Mouse (Mus musculus) heart, embryonic 13.5 days (tissue): ENCODE measurements at regions not wholly inside any gene's neighbourhood (a gene's known extent, or its start where the extent isn't known, plus 50 kb on each side); places are given as distances from the start of the nearest gene placed in this dataset.

Experiments used
- ATAC-seq: fragments of 200-750 bp; cut with Nextera tagmentation; 2 replicates; pipeline ENCODE4 v1.8.0; 2017; ENCODE audit warnings: moderate TSS enrichment; ENCODE audit not compliant: insufficient number of reproducible peaks, low FRiP score, low TSS enrichment; ENCODE audit errors: extremely low read depth
- H3K27ac ChIP-seq: fragments of 300-500 bp; sonication (generic); replicated peaks from 2 replicates; pipeline ENCODE4 v1.5.1; 2015; ENCODE audit warnings: moderate library complexity, mild to moderate bottlenecking, inconsistent platforms
- H3K27me3 ChIP-seq: fragments of 300-500 bp; sonication (generic); replicated peaks from 2 replicates; pipeline ENCODE4 v1.6.1; 2015; ENCODE audit warnings: mild to moderate bottlenecking, inconsistent platforms
- H3K36me3 ChIP-seq: fragments of 300-500 bp; sonication (generic); 2 replicates; pipeline ENCODE4 v1.6.1; 2015; ENCODE audit warnings: mild to moderate bottlenecking, inconsistent platforms
- H3K4me1 ChIP-seq: fragments of 300-500 bp; sonication (generic); 2 replicates; pipeline ENCODE4 v1.6.1; 2015; ENCODE audit warnings: inconsistent platforms
- H3K4me2 ChIP-seq: fragments of 300-500 bp; sonication (generic); 2 replicates; pipeline ENCODE4 v1.6.1; 2015; ENCODE audit warnings: inconsistent platforms, mild to moderate bottlenecking, moderate library complexity
- H3K4me3 ChIP-seq: fragments of 300-500 bp; sonication (generic); 2 replicates; pipeline ENCODE4 v1.5.1; 2015; ENCODE audit warnings: moderate library complexity, mild to moderate bottlenecking, inconsistent platforms
- H3K9ac ChIP-seq: fragments of 300-500 bp; sonication (generic); 2 replicates; pipeline ENCODE4 v1.6.1; 2015; ENCODE audit warnings: inconsistent platforms, mild to moderate bottlenecking, moderate library complexity
- H3K9me3 ChIP-seq: fragments of 300-500 bp; sonication (generic); 2 replicates; pipeline ENCODE4 v1.6.1; 2016; ENCODE audit warnings: inconsistent platforms
- WGBS: fragments of 180-500 bp; shearing (Covaris S2); methylation state at CpG from one replicate; pipeline ENCODE4 v1.1.7; 2015; ENCODE audit warnings: mixed read lengths; 5-methylcytosine and 5-hydroxymethylcytosine counted together

DNA sequence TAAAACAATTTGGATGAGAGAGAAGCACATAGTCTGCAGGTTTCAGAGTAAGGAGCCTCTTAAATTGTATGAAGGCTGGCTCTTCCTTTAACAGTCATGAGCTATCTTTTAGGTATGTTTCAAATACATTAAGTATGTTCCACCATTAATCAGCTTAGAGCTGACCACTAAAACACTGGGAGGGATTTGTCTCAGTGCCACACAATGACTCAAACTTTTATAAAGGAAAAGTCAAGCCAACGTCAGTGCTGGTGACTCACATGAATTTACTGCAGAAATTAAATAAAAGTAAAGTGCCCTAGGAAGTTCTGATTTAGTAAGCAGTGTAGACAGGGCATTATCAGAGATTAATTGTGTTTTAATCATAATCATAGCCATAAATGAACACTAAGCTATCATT is 118.6 kb upstream of the Nrp1 start:
- 60% methylated on average over 1 of the region's 1 CpGs for WGBS
- Histone ChIP-seq H3K27me3 (no peaks in the 10 kb centered on the region), H3K4me3 (no peak overlapping the region)

DNA sequence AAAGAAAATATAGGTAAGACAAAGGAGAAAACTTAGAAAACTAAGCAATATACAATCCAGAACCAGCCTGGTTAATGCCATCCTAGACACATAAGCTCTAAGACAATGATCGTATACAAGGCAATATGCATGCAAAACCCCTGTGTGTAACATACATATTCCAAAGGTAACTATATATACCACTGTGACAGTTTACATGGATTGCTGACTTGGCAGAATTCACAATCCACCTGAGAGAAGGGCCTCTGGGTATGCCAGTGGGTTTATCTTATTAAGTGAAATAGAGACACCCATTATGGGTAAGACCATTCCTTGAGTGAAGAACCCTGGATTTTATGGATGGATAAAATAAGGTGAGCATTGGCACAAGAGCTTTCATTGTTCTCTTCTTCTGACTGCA is 117.2 kb upstream of the Nrp1 start:
- Histone ChIP-seq H3K4me2 (no peak overlapping the region), H3K4me3 (no peak overlapping the region), H3K36me3 (no peaks in the 10 kb centered on the region), H3K9me3 (no peaks in the 10 kb centered on the region), H3K27ac (no peak overlapping the region), H3K27me3 (no peaks in the 10 kb centered on the region), H3K4me1 (peaks cover 13% of the 10 kb centered on the region), H3K9ac (no peak overlapping the region)
- 88% methylated on average over 1 of the region's 1 CpGs for WGBS
- ATAC-seq = no peak

More for the DNA sequence above, 118.6 kb upstream of the Nrp1 start:
- Histone ChIP-seq H3K27ac (no peak overlapping the region), H3K4me1 (peaks cover 17% of the 10 kb centered on the region), H3K4me2 (no peak overlapping the region), H3K9me3 (no peaks in the 10 kb centered on the region), H3K9ac (no peak overlapping the region), H3K36me3 (no peaks in the 10 kb centered on the region)
- ATAC-seq = no peak

DNA sequence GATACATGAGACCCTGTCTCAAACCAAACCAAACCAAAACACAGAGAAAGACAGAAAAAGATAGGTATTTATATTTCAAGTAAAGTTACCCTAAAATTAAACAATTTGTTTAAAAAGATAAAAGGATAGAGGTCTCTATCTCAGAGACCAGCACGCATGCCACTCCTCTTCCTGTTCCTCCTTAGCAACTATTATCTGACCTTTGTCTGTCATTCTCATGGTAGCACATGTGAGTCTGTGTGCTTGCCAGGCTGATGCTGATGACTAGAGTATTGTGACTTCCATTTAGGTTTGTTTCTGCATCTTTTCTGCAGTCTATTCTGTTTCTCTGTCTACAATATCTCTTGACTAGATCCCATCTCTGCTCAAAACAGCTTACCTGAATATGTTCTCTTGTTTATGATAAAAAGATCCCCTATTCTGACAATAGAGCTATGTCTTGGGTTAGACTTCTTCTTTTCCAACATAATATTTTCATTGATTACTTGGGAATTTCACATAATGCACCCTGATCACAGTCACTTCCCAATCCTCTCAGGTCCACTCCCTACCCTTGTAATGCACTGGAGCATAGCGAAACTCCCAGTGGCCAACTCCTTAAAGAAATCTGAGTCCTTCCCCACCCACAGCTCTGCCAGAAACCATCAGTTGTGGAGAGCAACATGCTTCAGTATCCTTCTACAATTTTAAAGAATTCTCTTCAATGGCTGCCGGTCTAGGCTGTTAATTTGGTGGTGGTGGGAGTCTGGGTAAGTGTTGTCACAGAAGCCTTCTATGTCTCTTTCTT is 115.7 kb upstream of the Nrp1 start:
- Histone ChIP-seq H3K36me3 (no peaks in the 10 kb centered on the region), H3K4me1 (peaks cover 3% of the 10 kb centered on the region), H3K9ac (no peak overlapping the region), H3K4me2 (no peak overlapping the region), H3K27me3 (no peaks in the 10 kb centered on the region), H3K27ac (no peak overlapping the region), H3K4me3 (no peak overlapping the region), H3K9me3 (no peaks in the 10 kb centered on the region)
- 83% methylated on average over 3 of the region's 3 CpGs for WGBS
- no peak for ATAC-seq

DNA sequence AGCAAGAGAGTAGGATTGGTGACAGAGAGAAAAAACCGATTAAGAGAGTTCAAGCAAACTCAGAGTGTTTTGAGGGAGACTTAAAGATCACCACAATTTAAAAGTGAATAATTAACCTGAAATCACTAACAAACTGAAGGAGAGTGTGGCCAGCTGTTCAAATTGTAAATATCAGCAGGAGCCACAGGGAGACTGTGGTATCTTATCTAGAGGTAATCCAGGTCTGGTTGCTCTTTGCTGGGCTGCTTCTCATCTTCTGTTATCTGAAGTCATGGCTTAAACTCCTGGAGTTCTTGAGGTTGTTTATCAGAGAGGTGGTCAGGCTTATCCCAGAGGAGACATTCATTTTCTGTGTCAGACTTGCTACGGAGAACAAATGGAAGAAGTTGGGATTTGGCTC is 106.7 kb upstream of the Nrp1 start:
- Histone ChIP-seq H3K9me3 (no peaks in the 10 kb centered on the region), H3K36me3 (no peaks in the 10 kb centered on the region), H3K4me1 (peaks cover 16% of the 10 kb centered on the region), H3K4me3 (no peak overlapping the region), H3K4me2 (no peak overlapping the region), H3K9ac (no peak overlapping the region), H3K27ac (no peak overlapping the region), H3K27me3 (no peaks in the 10 kb centered on the region)
- ATAC-seq = no peak
- 16% methylated on average over 2 of the region's 2 CpGs for WGBS

DNA sequence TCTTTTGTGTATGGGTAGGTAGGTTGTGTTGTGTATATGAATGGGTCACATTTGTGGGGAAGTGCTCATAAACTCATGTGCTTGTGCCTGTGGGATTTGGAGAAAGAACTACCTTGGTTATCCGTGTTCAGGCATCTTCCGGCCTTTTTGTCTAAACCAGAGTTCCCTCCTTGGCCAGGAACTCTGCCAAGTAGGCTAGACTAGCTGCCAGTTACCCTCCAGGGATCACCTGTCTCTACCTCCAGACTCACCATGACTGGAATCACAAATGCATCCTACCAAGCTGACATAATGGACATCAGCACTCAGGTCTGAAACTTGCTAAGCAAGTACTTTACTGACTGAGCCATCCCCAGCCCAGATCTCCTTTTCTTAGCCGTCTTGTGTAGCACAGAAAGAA is 97.6 kb upstream of the Nrp1 start:
- no peaks in the 10 kb centered on the region for H3K27me3 ChIP-seq
- 84% methylated on average over 3 of the region's 3 CpGs for WGBS

DNA sequence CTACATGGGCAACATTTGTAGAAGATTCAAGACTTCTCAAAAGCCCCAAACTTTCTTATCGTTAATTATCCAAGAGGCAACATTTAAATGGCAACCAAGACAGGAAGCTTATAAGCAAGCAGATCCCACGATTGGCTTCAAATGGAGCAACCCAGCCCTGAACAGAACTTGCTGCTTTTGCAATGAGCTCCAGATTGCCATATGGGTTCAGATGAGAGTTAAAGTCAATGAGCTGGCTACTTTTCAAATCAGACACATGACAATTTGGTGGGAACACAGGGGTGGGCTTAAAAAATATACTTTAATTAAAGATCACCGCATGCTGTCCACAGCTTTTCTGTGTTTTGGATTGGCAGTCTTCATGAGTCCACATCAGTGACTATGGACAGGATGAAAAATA is 97.0 kb upstream of the Nrp1 start:
- no peak overlapping the region for H3K4me2 ChIP-seq
- H3K9me3 ChIP-seq = no peaks in the 10 kb centered on the region
- WGBS = 73% methylated on average over 3 of the region's 3 CpGs
- H3K4me3 ChIP-seq = no peak overlapping the region
- H3K9ac ChIP-seq = no peak overlapping the region
- no peaks in the 10 kb centered on the region for H3K36me3 ChIP-seq
- no peak overlapping the region for H3K27ac ChIP-seq
- H3K27me3 ChIP-seq = no peaks in the 10 kb centered on the region
- peaks cover 11% of the 10 kb centered on the region for H3K4me1 ChIP-seq
- ATAC-seq = no peak

More for the DNA sequence above, 97.6 kb upstream of the Nrp1 start:
- Histone ChIP-seq H3K4me2 (no peak overlapping the region), H3K9me3 (no peaks in the 10 kb centered on the region), H3K4me1 (peaks cover 6% of the 10 kb centered on the region; the same call in 1 of the 2 replicates), H3K36me3 (no peaks in the 10 kb centered on the region), H3K4me3 (no peak overlapping the region), H3K9ac (no peak overlapping the region), H3K27ac (no peak overlapping the region)
- ATAC-seq = no peak

DNA sequence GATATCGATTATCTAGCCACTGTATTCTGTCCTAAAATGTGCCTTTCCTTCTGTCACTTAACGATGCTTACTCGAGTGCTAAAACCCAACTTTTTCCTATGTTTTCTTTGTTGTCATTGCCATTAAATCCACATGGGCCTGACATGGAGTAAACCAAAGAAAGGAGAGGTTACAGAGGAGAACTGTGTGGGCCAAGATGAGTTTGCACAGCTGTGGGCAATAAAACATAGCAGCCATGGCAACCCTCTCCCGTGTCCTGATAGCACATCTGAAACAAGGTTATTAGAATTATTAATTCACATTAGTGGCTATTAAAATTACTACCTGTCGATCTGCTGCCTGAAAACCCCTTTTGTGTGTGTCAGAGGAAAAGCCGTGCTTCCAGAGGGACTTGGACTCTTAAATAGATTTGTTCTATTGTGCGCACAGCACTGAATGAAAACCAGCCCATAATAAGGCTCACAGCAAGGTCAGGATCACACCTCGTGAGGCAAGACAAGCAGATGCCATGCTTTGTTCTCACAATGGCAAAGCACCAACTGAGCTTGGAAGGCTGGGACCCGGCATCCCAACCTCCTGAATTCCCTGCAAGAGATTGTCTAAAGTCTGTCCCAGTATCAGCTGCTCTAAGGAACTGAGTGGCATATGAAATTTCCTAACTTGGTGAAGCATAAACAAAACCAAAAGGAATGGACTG is 95.0 kb upstream of the Nrp1 start:
- H3K4me3 ChIP-seq = no peak overlapping the region
- H3K36me3 ChIP-seq = no peaks in the 10 kb centered on the region
- H3K4me1 ChIP-seq = peaks cover 29% of the 10 kb centered on the region
- H3K27me3 ChIP-seq = no peaks in the 10 kb centered on the region
- WGBS = 72% methylated on average over 9 of the region's 9 CpGs
- no peak overlapping the region for H3K4me2 ChIP-seq
- H3K9ac ChIP-seq = no peak overlapping the region
- ATAC-seq = no peak
- H3K27ac ChIP-seq = no peak overlapping the region
- no peaks in the 10 kb centered on the region for H3K9me3 ChIP-seq

DNA sequence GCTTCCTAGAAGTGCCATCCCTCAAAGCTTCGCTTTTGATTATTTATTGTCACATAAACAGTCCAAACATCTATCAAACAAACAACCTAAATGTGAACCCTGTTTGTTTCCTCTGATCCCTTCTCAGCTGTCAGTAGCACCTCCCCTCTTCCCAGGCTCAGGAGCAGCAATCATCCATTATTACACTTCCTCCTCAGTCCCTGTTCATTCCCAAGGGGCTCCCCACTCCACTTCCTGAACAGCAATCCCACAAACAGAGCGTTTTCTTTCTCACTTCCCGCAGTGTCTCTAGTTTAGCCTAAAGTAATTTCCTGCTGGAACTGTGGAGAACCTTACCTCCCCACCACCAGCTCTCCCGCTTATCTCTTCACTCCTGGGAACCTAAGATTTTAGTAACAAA is 91.1 kb upstream of the Nrp1 start:
- Histone ChIP-seq H3K27ac (peak overlapping the region; percentile 71), H3K27me3 (no peaks in the 10 kb centered on the region), H3K36me3 (no peaks in the 10 kb centered on the region), H3K4me2 (peak overlapping the region; percentile 0; the same call in 1 of the 2 replicates), H3K9ac (no peak overlapping the region), H3K4me3 (no peak overlapping the region), H3K4me1 (peaks cover 41% of the 10 kb centered on the region), H3K9me3 (no peaks in the 10 kb centered on the region)
- WGBS = 46% methylated on average over 4 of the region's 4 CpGs
- ATAC-seq = no peak

DNA sequence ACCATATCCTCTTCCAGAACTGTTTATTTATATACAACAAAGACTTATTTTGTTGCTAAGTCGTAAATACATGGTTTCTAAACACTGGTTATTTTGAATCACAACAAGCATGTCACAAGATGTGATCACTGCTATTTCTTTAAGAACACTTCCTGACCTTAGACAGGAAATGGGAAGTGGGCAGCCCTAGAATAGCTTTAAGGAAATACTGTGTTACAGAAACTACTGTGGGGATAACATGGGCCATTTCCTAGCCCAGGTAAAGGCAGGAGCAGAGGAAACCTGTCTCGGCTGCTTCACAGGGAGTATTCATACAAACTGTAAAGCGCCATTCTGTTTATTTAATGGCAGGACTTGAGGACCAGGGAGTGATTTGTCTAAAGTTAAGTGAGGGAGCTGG is 90.4 kb upstream of the Nrp1 start:
- H3K4me3 ChIP-seq = no peak overlapping the region
- ATAC-seq = no peak
- H3K4me2 ChIP-seq = no peak overlapping the region
- peaks cover 49% of the 10 kb centered on the region for H3K4me1 ChIP-seq
- peak overlapping the region; percentile 71 for H3K27ac ChIP-seq
- H3K36me3 ChIP-seq = no peaks in the 10 kb centered on the region
- H3K27me3 ChIP-seq = no peaks in the 10 kb centered on the region
- H3K9ac ChIP-seq = no peak overlapping the region
- no peaks in the 10 kb centered on the region for H3K9me3 ChIP-seq
- WGBS = 62% methylated on average over 3 of the region's 3 CpGs

DNA sequence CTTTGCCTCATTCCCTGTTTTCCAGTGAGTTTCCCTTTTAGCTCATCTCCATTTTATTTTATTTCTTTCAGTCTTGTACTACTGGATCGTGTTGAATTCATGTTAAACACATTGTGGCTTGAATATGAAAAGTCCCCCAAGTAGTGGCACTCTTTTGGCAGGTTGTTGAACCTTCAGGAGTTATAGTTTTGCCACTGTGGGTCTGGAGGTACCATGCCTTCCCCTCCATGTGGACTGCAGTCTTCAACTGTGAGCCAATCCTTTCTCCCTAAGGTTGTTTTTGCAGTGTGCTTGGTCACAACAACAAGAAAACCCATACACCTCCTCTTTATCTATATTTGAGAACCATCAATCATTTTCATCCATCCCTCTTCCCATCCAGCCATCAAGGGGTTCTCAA is 88.9 kb upstream of the Nrp1 start:
- 0 out of 2 replicates have a peak overlapping the region, but pooled peaks have one; percentile 3 for H3K27ac ChIP-seq
- no peak overlapping the region for H3K9ac ChIP-seq
- H3K4me2 ChIP-seq = no peak overlapping the region
- no peaks in the 10 kb centered on the region for H3K27me3 ChIP-seq
- ATAC-seq = no peak
- peaks cover 49% of the 10 kb centered on the region for H3K4me1 ChIP-seq
- H3K36me3 ChIP-seq = no peaks in the 10 kb centered on the region
- no peak overlapping the region for H3K4me3 ChIP-seq
- H3K9me3 ChIP-seq = no peaks in the 10 kb centered on the region
- 78% methylated on average over 1 of the region's 1 CpGs for WGBS

DNA sequence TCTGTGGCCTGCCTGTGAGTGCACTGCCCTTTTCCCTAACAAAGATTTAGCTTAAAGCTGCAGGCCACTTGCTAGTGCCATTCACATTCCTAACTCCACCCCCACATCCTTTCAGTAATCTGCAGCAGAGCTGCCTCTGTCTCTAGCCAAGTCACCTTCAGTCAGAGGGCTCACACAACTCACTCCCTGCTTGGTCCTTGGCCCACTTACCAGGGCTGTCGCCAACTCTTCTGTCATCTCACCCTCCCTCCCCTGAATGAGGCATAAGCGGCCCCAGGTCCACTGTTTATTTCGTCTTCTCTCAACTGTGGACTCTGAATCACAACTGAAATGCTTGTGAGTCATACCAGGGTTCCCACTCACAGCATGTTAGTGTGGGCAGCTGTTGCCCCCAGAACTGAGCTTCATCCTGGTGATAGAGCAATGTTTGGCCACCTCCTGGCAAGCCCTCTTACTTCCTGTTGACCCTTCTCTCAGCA is 85.5 kb upstream of the Nrp1 start:
- Histone ChIP-seq H3K9ac (no peak overlapping the region), H3K9me3 (0 out of 2 replicates have a peak, but pooled peaks cover 3% of the 10 kb centered on the region), H3K36me3 (no peaks in the 10 kb centered on the region), H3K4me2 (no peak overlapping the region), H3K27me3 (no peaks in the 10 kb centered on the region), H3K4me1 (peaks cover 30% of the 10 kb centered on the region), H3K4me3 (no peak overlapping the region), H3K27ac (peak overlapping the region; percentile 73)
- peak; percentile 37; the same call in 1 of the 2 replicates for ATAC-seq
- WGBS = 6% methylated on average over 3 of the region's 3 CpGs
